Mouse (Mus musculus) leukemia stem cell, adult 10-12 weeks (primary cell): ENCODE data around the gene Selenom. TPM values are rescaled to one million over a fixed set of nuclear protein-coding genes. Genes with fewer than 3 reads are reported as not detected.

Source experiments
- polyA plus RNA-seq: library from polyadenylated mRNA; stranded (reverse); fragments of >175 nt; gene quantifications from 2 replicates; pipeline ENCODE4 v1.2.3, GENCODE M21; 2012; ENCODE audit warnings: low replicate concordance

Gene Selenom
- 13.5 and 30.5 TPM in 2 replicates for polyA plus RNA-seq

DNA sequence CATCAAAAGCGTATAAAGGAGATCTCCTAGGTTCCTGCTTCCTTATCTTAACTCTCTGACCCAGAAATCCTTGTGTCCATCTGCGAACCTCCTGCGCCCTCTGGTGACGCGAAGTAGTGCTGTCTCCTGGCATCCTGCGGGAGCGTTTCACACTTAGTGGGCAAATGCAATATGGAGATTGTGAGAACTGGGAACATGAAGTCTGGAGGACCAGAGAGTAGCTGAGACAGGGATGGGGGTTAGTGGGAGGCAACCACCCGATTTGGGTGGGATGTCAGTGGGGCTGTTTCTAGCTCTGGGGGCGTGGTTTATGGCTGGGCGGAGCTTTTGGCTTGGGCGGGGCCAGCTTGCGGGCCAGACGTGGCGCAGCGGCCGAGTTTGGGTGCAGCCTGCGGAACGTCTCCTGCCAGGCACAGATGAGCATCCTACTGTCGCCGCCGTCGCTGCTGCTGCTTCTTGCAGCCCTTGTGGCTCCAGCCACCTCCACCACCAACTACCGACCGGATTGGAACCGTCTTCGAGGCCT lies at the start of gene Selenom:
Gene Selenom, plus strand, starts transcription at position 156 of the 526 bp plus-strand sequence.

DNA sequence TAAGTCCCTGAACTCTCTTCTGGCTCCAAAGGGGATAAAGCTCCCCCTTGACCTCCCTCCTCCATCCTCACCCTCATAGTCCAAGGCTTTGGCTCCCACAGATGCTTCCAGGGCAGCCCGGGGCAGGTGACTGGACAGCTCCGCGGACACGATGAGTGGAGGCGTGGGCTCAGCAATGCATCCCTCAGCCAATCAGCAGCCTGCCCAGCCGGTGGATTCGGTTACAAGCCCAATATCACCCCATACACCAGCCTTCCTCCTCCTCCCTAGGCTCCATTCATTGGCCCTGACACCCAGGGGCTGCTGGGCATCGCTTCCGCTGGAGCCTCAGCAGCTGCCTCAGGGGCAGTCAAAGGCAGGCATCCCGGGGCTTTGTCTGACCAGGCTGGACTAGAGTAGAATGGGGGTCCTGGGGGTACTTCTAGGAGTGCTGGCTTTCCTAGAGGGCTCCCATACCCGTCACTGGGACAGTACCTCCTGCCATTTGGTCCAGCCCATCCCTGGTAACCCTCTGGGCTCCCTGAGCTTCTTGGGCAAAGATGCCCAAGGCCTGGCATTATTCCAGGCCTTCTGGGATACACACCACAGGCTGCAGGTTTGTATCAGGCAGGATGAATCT lies 26.4 kb upstream of the Selenom start, which contains the start of gene Pla2g3:
Gene Pla2g3, plus strand, starts transcription at position 333 of the 619 bp plus-strand sequence.

DNA sequence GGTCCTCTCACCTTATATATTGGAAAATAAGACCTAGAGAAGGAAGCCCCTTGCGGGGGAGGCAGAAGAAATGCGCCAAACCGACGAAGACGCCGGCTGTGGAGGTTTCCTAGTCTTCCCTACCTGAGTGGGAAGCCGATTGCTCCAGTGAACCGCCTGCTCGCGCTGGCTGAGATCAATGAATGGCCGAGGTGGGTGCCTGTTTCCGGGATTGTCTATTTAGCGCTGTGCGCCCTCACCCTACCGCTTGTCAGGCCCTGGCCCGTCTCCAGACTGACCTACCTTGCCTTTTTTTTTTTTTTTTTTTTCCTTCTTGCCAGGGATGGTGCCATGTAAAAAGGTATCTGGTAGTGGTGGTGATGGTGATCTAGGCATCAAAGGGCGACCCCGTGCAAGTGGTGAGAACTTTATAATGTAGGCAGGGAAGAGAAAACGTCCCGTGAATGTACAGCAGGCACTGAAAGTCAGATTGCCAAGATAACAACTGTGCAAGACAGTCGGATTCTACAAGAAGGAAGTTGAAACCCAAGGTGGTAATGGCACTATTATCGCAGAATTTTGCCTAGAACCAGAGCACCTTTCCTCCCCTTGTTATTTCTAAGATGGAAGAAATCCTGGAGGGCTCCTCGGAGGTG lies 26.1 kb downstream of the Selenom start, which contains the start of gene Smtn:
Gene Smtn, minus strand, starts transcription at position 162 of the 635 bp plus-strand sequence.

Other genes with a start within 250 kb of the Selenom start
- 18.6 and 35.9 TPM in 2 replicates for gene Drg1, start 248.3 kb upstream of the Selenom start, polyA plus RNA-seq
- gene Patz1, start 225.8 kb upstream of the Selenom start, polyA plus RNA-seq, result 130 and 152 TPM in 2 replicates
- 15.4 and 26.3 TPM in 2 replicates for gene Pik3ip1, start 184.3 kb upstream of the Selenom start, polyA plus RNA-seq
- 20.5 and 27.2 TPM in 2 replicates for gene Limk2, start 105.5 kb upstream of the Selenom start, polyA plus RNA-seq
- 0.87 and 1.5 TPM in 2 replicates for gene Rnf185, start 62.3 kb upstream of the Selenom start, polyA plus RNA-seq
- gene Pla2g3, start 26.4 kb upstream of the Selenom start, polyA plus RNA-seq, result 0.22 TPM in 1 of 2 replicates, not detected in the other
- gene Inpp5j, start 9.9 kb upstream of the Selenom start, polyA plus RNA-seq, result 0.11 TPM in 1 of 2 replicates, not detected in the other
- 10.5 and 12.9 TPM in 2 replicates for gene Smtn, start 25.9 kb downstream of the Selenom start, polyA plus RNA-seq
- gene Morc2a, start 134.5 kb downstream of the Selenom start, polyA plus RNA-seq, result 5.6 and 7.3 TPM in 2 replicates